Mouse (Mus musculus) NIH3T3 (cell line): Measurements from ENCODE around the gene Ovol3.

Experiments
- DNase-seq: peaks from one replicate; pipeline ENCODE4 v3.0.0-alpha.2; 2012; ENCODE audit warnings: low read depth

The Ovol3 gene

GRCm38 (mm10) chr7:30194101-30194831 is 41.3 kb downstream of the Ovol3 start:
- peak; percentile 66 for DNase-seq

GRCm38 (mm10) chr7:30193581-30194100 is 41.9 kb downstream of the Ovol3 start:
- peak; percentile 80 for DNase-seq

- no peak for DNase-seq
Measured at GRCm38 (mm10) chr7:30193013-30193412, 42.5 kb downstream of the Ovol3 start.

GRCm38 (mm10) chr7:30192088-30192487 is 43.4 kb downstream of the Ovol3 start:
- DNase-seq: no peak

- no peak for DNase-seq
Measured at GRCm38 (mm10) chr7:30189116-30189491, 46.4 kb downstream of the Ovol3 start.

- DNase-seq: no peak
Measured at GRCm38 (mm10) chr7:30188344-30189115, 47.0 kb downstream of the Ovol3 start.

- DNase-seq: no peak
Measured at GRCm38 (mm10) chr7:30184641-30185348, 50.7 kb downstream of the Ovol3 start.

GRCm38 (mm10) chr7:30183879-30184289 is 51.6 kb downstream of the Ovol3 start, which contains the start of gene Cox7a1:
Gene Cox7a1, plus strand, starts transcription at chr7:30184144.
- DNase-seq: peak; percentile 56
